Mouse (Mus musculus): Measurements from ENCODE around the gene Pabpc1l. TPM values are rescaled to one million over a fixed set of nuclear protein-coding genes. Genes with fewer than 3 reads are reported as not detected.

Gene Pabpc1l
- polyA plus RNA-seq, 1 experiment from 2014 or later: 2.8 TPM

DNA sequence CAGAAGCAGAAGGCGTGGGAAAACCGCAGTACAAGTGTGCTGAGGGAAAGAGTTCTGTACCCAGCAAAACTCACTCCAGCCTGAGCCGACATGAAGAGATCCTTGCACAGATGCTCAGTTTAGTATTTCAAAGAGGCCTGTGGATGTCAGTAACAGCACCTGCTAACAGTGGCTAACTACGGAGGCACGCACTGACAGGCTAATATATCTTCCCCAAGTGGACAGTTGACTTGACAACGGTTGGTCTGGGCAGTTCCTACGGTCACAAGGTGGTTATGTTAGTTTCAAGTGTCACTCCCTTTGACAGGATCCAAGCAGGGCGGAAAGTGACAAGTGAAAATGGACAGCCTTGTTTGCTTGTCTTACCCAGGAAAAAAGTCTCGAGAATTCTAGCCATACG is 56.9 kb downstream of the Pabpc1l start:
- 81% methylated on average over 10 of the region's 10 CpGs for WGBS
- H3K4me3 ChIP-seq (ENCODE audit: low read depth, low read length): no peak overlapping the region

DNA sequence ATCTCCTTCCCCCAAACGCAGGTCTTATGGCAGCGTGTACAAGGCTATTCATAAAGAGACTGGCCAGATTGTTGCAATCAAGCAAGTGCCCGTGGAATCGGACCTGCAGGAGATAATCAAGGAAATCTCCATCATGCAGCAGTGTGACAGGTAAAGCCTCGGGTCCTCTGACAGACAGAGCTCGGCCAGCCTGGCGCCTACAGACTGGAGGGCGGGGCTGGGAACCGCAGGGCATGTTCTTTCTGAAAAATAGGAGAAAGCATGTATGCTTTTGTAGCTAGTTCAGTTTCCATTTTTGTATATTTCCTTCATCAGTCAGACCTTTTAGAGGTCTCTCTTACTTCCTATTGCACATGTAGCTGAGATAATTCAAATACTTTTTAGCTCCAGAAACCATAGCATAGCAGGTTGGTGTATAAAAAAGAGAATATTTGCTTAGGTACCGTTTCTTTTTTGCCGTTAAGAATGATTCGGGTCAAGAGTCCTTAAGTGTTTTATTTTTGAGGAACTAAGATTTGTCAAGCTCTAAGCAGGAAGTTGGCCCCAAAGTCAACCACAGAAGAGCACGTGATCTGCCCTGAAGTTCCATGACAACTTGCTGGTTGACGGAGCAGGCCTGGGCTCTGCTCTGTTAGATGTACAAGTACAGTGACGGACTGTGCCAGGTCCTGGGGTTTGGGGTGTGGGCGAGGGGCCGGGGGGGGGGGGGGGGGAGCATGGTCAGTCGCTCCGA is 58.5 kb downstream of the Pabpc1l start:
- Histone ChIP-seq H3K9me3 (ENCODE audit: control insufficient read depth, low read length) (no peaks in the 10 kb centered on the region), H3K4me1 (ENCODE audit: control insufficient read depth, insufficient read depth, low read length) (no peaks in the 10 kb centered on the region), H3K4me2 (ENCODE audit: low read depth, severe bottlenecking) (no peak overlapping the region), H3K27ac (replicated peaks; ENCODE audit: low read depth, low read length) (no peak overlapping the region), H3K36me3 (ENCODE audit: control insufficient read depth, insufficient read depth, low read length) (peaks cover 2% of the 10 kb centered on the region; the same call in 1 of the 2 replicates), H3K4me3 (ENCODE audit: low read depth, low read length) (no peak overlapping the region), H3K9ac (ENCODE audit: low read length) (no peak overlapping the region), H3K27me3 (ENCODE audit: control insufficient read depth, insufficient read depth, low read length) (no peaks in the 10 kb centered on the region)
- 90% methylated on average over 19 of the region's 19 CpGs for whole genome bisulfite sequencing
- ATAC-seq (ENCODE audit: insufficient number of reproducible peaks, low FRiP score, low TSS enrichment, low read depth) (no peak), DNase-seq (ENCODE audit: low spot score) (no peak)

More for the DNA sequence above, 56.9 kb downstream of the Pabpc1l start:
- no peak overlapping the region for H3K27ac ChIP-seq (replicated peaks; ENCODE audit: low read depth, low read length)
- H3K9ac ChIP-seq (ENCODE audit: low read length): no peak overlapping the region
- DNase-seq (ENCODE audit: low spot score) (no peak), ATAC-seq (ENCODE audit: insufficient number of reproducible peaks, low FRiP score, low TSS enrichment, low read depth) (no peak)
- no peak overlapping the region for H3K4me2 ChIP-seq (ENCODE audit: low read depth, severe bottlenecking)
- peaks cover 2% of the 10 kb centered on the region; the same call in 1 of the 2 replicates for H3K36me3 ChIP-seq (ENCODE audit: control insufficient read depth, insufficient read depth, low read length)
- no peaks in the 10 kb centered on the region for H3K4me1 ChIP-seq (ENCODE audit: control insufficient read depth, insufficient read depth, low read length)
- H3K27me3 ChIP-seq (ENCODE audit: control insufficient read depth, insufficient read depth, low read length): no peaks in the 10 kb centered on the region
- no peaks in the 10 kb centered on the region for H3K9me3 ChIP-seq (ENCODE audit: control insufficient read depth, low read length)

DNA sequence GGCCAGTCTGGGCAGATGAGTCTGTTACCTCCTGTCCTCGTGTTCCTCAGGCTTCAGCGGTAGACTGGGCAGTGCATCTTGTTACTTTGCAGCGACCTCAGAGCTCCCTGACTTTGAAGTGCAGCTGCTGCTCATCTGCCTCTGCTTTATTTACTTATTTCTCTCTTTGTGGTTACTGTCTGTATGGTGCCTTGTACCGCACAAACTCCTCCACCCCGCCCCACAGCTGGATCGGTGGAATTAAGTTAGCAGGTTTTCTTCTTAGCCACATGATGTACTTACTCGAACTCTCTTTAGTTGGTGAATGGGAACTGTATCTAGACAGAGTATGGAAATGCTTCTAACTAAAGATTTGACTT is 59.1 kb downstream of the Pabpc1l start:
- 97% methylated on average over 7 of the region's 7 CpGs for WGBS

DNA sequence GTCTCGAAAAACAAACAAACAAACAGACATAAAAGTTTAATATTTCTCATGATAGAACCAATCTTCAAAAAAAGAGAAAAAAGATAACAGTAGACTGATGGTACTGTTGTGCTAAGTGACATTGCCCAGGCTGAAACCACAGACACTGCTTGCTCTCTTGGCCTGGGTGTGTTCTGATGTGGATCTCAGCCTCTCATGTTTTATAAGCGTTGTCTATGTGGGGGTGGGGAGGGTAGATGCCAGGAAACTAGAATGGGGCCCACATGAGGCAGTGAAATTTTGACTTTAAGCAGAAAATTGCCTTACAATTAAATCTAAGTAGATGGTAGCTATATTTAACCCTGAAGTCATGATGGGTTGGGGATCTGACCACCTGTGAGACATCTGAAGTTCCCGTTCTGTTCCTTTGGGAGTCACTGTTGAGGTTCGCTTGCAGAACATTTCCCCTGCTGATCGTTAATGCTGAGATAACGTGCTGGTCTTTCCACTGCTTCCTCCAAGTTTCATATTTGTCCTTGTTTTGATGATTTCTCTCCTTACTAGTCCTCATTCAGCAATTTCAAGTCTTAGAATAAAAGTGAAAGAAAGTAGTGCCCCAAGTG is 62.3 kb downstream of the Pabpc1l start:
- ATAC-seq (ENCODE audit: insufficient number of reproducible peaks, low FRiP score, low TSS enrichment, low read depth) (no peak), DNase-seq (ENCODE audit: low spot score) (no peak)
- Histone ChIP-seq H3K9ac (ENCODE audit: low read length) (no peak overlapping the region), H3K36me3 (ENCODE audit: control insufficient read depth, insufficient read depth, low read length) (peaks cover 3% of the 10 kb centered on the region; the same call in 1 of the 2 replicates), H3K27ac (replicated peaks; ENCODE audit: low read depth, low read length) (no peak overlapping the region), H3K4me2 (ENCODE audit: low read depth, severe bottlenecking) (no peak overlapping the region), H3K4me1 (ENCODE audit: control insufficient read depth, insufficient read depth, low read length) (no peaks in the 10 kb centered on the region), H3K27me3 (ENCODE audit: control insufficient read depth, insufficient read depth, low read length) (no peaks in the 10 kb centered on the region), H3K9me3 (ENCODE audit: control insufficient read depth, low read length) (no peaks in the 10 kb centered on the region), H3K4me3 (ENCODE audit: low read depth, low read length) (no peak overlapping the region)
- WGBS: 92% methylated on average over 6 of the region's 6 CpGs

More for the DNA sequence above, 59.1 kb downstream of the Pabpc1l start:
- no peak overlapping the region for H3K27ac ChIP-seq (replicated peaks; ENCODE audit: low read depth, low read length)
- no peak overlapping the region for H3K9ac ChIP-seq (ENCODE audit: low read length)
- no peaks in the 10 kb centered on the region for H3K27me3 ChIP-seq (ENCODE audit: control insufficient read depth, insufficient read depth, low read length)
- H3K4me1 ChIP-seq (ENCODE audit: control insufficient read depth, insufficient read depth, low read length): no peaks in the 10 kb centered on the region
- ATAC-seq (ENCODE audit: insufficient number of reproducible peaks, low FRiP score, low TSS enrichment, low read depth) (no peak), DNase-seq (ENCODE audit: low spot score) (no peak)
- H3K36me3 ChIP-seq (ENCODE audit: control insufficient read depth, insufficient read depth, low read length): peaks cover 2% of the 10 kb centered on the region; the same call in 1 of the 2 replicates
- no peak overlapping the region for H3K4me3 ChIP-seq (ENCODE audit: low read depth, low read length)
- no peaks in the 10 kb centered on the region for H3K9me3 ChIP-seq (ENCODE audit: control insufficient read depth, low read length)
- H3K4me2 ChIP-seq (ENCODE audit: low read depth, severe bottlenecking): no peak overlapping the region

DNA sequence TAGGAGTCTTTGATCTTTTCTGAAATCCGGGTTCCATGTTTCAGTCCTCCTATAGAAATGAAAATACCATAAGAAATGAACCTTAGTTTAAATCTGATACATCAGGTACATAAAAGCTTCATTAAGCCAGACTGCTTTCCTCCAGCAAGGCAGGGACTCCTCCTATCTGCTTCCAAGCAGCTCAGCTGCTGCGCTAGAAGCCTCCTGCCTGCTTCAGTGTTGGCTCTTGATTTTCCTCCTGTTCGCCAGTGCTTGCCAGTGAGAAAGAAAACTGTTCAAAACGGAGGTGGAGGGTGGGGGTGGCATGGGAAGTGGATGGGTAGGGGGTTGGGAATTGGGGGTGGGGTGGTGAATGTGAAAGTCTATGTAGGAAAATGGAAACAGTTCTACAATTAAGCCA is 64.3 kb downstream of the Pabpc1l start:
- no peaks in the 10 kb centered on the region for H3K27me3 ChIP-seq (ENCODE audit: control insufficient read depth, insufficient read depth, low read length)
- no peak overlapping the region for H3K4me2 ChIP-seq (ENCODE audit: low read depth, severe bottlenecking)
- no peaks in the 10 kb centered on the region for H3K4me1 ChIP-seq (ENCODE audit: control insufficient read depth, insufficient read depth, low read length)
- ATAC-seq (ENCODE audit: insufficient number of reproducible peaks, low FRiP score, low TSS enrichment, low read depth) (no peak), DNase-seq (ENCODE audit: low spot score) (no peak)
- no peak overlapping the region for H3K9ac ChIP-seq (ENCODE audit: low read length)
- no peaks in the 10 kb centered on the region for H3K9me3 ChIP-seq (ENCODE audit: control insufficient read depth, low read length)
- H3K36me3 ChIP-seq (ENCODE audit: control insufficient read depth, insufficient read depth, low read length): peaks cover 3% of the 10 kb centered on the region; the same call in 1 of the 2 replicates
- no peak overlapping the region for H3K4me3 ChIP-seq (ENCODE audit: low read depth, low read length)
- WGBS: 92% methylated on average over 4 of the region's 4 CpGs
- no peak overlapping the region for H3K27ac ChIP-seq (replicated peaks; ENCODE audit: low read depth, low read length)

DNA sequence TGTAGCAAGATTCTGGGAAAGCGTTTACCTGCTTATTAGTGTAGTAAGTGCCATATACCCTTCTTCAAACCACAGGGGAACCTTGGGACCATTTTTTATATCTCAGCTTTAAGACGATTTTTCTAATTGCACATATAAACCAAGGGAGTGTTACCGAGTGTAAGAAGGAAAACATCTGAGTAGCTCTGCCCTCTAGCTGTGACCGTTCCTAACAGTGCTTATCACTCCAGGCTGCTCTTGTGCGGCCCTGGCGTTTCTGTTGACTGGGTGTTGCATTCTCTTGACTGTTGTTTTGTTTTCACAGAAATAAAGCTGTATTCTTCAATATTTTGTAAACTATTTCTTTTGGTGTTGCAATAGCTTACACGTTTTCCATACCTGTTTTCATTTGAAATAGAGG is 68.9 kb downstream of the Pabpc1l start:
- no peak overlapping the region for H3K4me2 ChIP-seq (ENCODE audit: low read depth, severe bottlenecking)
- H3K36me3 ChIP-seq (ENCODE audit: control insufficient read depth, insufficient read depth, low read length): peaks cover 3% of the 10 kb centered on the region; the same call in 1 of the 2 replicates
- no peaks in the 10 kb centered on the region for H3K9me3 ChIP-seq (ENCODE audit: control insufficient read depth, low read length)
- no peaks in the 10 kb centered on the region for H3K27me3 ChIP-seq (ENCODE audit: control insufficient read depth, insufficient read depth, low read length)
- ATAC-seq (ENCODE audit: insufficient number of reproducible peaks, low FRiP score, low TSS enrichment, low read depth): no peak
- whole genome bisulfite sequencing: 86% methylated on average over 7 of the region's 7 CpGs
- H3K9ac ChIP-seq (ENCODE audit: low read length): no peak overlapping the region
- H3K4me1 ChIP-seq (ENCODE audit: control insufficient read depth, insufficient read depth, low read length): no peaks in the 10 kb centered on the region
- no peak for DNase-seq (ENCODE audit: low spot score)
- H3K4me3 ChIP-seq (ENCODE audit: low read depth, low read length): no peak overlapping the region
- no peak overlapping the region for H3K27ac ChIP-seq (replicated peaks; ENCODE audit: low read depth, low read length)

DNA sequence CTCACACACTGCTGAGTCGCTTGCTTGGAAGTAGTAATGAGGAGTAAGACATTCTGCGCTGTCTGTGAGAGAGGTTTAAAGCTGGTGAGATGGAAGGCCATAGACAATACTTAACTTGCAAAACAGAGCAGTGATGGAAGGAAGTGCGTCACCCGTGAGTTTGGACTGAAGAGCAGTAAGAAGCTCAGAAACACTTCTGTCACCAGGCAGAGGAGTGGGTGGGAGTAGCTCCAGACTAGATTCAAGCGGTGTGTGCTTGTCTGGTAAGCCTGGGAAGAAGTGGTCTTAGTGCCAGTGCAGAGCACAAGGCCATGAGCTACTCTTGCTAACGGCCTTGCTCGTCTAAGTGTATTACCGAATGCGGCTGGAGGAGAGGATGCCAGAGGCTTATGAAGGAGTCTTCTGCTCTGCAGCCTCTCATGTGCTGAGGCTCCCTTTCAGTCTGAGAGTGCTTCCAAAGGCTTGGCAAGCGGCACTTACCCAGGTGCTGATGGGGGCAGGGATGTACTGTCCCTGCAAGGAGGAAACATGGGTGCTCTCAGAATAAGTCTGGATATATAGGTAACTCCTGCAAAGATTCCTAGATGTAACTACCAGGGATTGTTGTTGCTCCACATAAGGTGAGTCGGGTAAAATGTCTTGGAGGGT is 73.5 kb downstream of the Pabpc1l start:
- Histone ChIP-seq H3K9me3 (ENCODE audit: control insufficient read depth, low read length) (no peaks in the 10 kb centered on the region), H3K4me1 (ENCODE audit: control insufficient read depth, insufficient read depth, low read length) (no peaks in the 10 kb centered on the region), H3K36me3 (ENCODE audit: control insufficient read depth, insufficient read depth, low read length) (peaks cover 4% of the 10 kb centered on the region; the same call in 1 of the 2 replicates), H3K27me3 (ENCODE audit: control insufficient read depth, insufficient read depth, low read length) (no peaks in the 10 kb centered on the region), H3K4me3 (ENCODE audit: low read depth, low read length) (no peak overlapping the region), H3K9ac (ENCODE audit: low read length) (no peak overlapping the region), H3K4me2 (ENCODE audit: low read depth, severe bottlenecking) (no peak overlapping the region), H3K27ac (replicated peaks; ENCODE audit: low read depth, low read length) (no peak overlapping the region)
- DNase-seq (ENCODE audit: low spot score) (no peak), ATAC-seq (ENCODE audit: insufficient number of reproducible peaks, low FRiP score, low TSS enrichment, low read depth) (no peak)
- WGBS: 94% methylated on average over 11 of the region's 11 CpGs
